Mouse (Mus musculus): ENCODE results near the gene Usp54. TPM values are rescaled to one million over a fixed set of nuclear protein-coding genes. Genes with fewer than 3 reads are reported as not detected.
A peak's percentile ranks its signal among the peaks of the same experiment; 100 is the strongest.
"Not testable (repeated sequence)": the region's sequence is repeated elsewhere in the genome, so short reads cannot be mapped to it uniquely, and the experiment has no call there.

Gene Usp54
- polyA plus RNA-seq, 1 experiment = 17.6 TPM

GRCm38 (mm10) chr14:20639918-20640619 lies 794 bp downstream of the Usp54 start:
- DNase-seq = no peak
- 5% methylated on average over 16 of the region's 16 CpGs for WGBS
- TF ChIP-seq POLR2A (IDR thresholded peaks at IDR 0.05; ENCODE audit: borderline replicate concordance, extremely low read depth, low read depth, low read length) = no peak
- TF ChIP-seq CTCF (IDR thresholded peaks at IDR 0.05; ENCODE audit: insufficient read depth, low read length) = no peak
- Histone ChIP-seq H3K4me3 (replicated peaks; ENCODE audit: extremely low read depth, low read depth, low read length) (peak overlapping the region; percentile 95), H3K4me1 (ENCODE audit: control insufficient read depth, insufficient read depth, low read length) (peaks cover 7% of the 10 kb centered on the region)

GRCm38 (mm10) chr14:20638702-20639101 lies 2.2 kb downstream of the Usp54 start:
- no peak for DNase-seq
- Histone ChIP-seq H3K4me3 (replicated peaks; ENCODE audit: extremely low read depth, low read depth, low read length) (no peak overlapping the region), H3K4me1 (ENCODE audit: control insufficient read depth, insufficient read depth, low read length) (peaks cover 7% of the 10 kb centered on the region)
- 86% methylated on average over 6 of the region's 6 CpGs for WGBS
- TF ChIP-seq CTCF (IDR thresholded peaks at IDR 0.05; ENCODE audit: insufficient read depth, low read length) (no peak), POLR2A (IDR thresholded peaks at IDR 0.05; ENCODE audit: borderline replicate concordance, extremely low read depth, low read depth, low read length) (no peak)

GRCm38 (mm10) chr14:20637818-20638574 lies 2.9 kb downstream of the Usp54 start:
- WGBS = 49% methylated on average over 2 of the region's 2 CpGs
- DNase-seq = no peak
- TF ChIP-seq CTCF (IDR thresholded peaks at IDR 0.05; ENCODE audit: insufficient read depth, low read length) (no peak), POLR2A (IDR thresholded peaks at IDR 0.05; ENCODE audit: borderline replicate concordance, extremely low read depth, low read depth, low read length) (no peak)

GRCm38 (mm10) chr14:20636968-20637367 lies 3.9 kb downstream of the Usp54 start:
- H3K4me1 ChIP-seq (ENCODE audit: control insufficient read depth, insufficient read depth, low read length); H3K4me3 ChIP-seq (replicated peaks; ENCODE audit: extremely low read depth, low read depth, low read length); DNase-seq: not testable (repeated sequence)
- 93% methylated on average over 3 of the region's 3 CpGs for WGBS

More at GRCm38 (mm10) chr14:20637818-20638574, 2.9 kb downstream of the Usp54 start:
- H3K4me1 ChIP-seq (ENCODE audit: control insufficient read depth, insufficient read depth, low read length) = peaks cover 7% of the 10 kb centered on the region
- H3K4me3 ChIP-seq (replicated peaks; ENCODE audit: extremely low read depth, low read depth, low read length) = no peak overlapping the region

GRCm38 (mm10) chr14:20635546-20635945 lies 5.3 kb downstream of the Usp54 start:
- WGBS = 58% methylated on average over 2 of the region's 2 CpGs
- no peak for TF ChIP-seq POLR2A (IDR thresholded peaks at IDR 0.05; ENCODE audit: borderline replicate concordance, extremely low read depth, low read depth, low read length)
- no peak for TF ChIP-seq CTCF (IDR thresholded peaks at IDR 0.05; ENCODE audit: insufficient read depth, low read length)
- no peak for DNase-seq
- Histone ChIP-seq H3K4me1 (ENCODE audit: control insufficient read depth, insufficient read depth, low read length) (peaks cover 2% of the 10 kb centered on the region; the same call in 1 of the 2 replicates), H3K4me3 (replicated peaks; ENCODE audit: extremely low read depth, low read depth, low read length) (no peak overlapping the region)

- TF ChIP-seq CTCF (IDR thresholded peaks at IDR 0.05; ENCODE audit: insufficient read depth, low read length) = no peak
- TF ChIP-seq POLR2A (IDR thresholded peaks at IDR 0.05; ENCODE audit: borderline replicate concordance, extremely low read depth, low read depth, low read length) = no peak
- WGBS = 30% methylated on average over 4 of the region's 4 CpGs
- DNase-seq = peak; percentile 36
Measured at GRCm38 (mm10) chr14:20631253-20631652, 9.6 kb downstream of the Usp54 start.

GRCm38 (mm10) chr14:20626971-20627370 lies 13.9 kb downstream of the Usp54 start:
- no peak for TF ChIP-seq POLR2A (IDR thresholded peaks at IDR 0.05; ENCODE audit: borderline replicate concordance, extremely low read depth, low read depth, low read length)
- no peak for TF ChIP-seq CTCF (IDR thresholded peaks at IDR 0.05; ENCODE audit: insufficient read depth, low read length)
- 89% methylated on average over 3 of the region's 3 CpGs for WGBS
- H3K4me1 ChIP-seq (ENCODE audit: control insufficient read depth, insufficient read depth, low read length) = no peaks in the 10 kb centered on the region
- H3K4me3 ChIP-seq (replicated peaks; ENCODE audit: extremely low read depth, low read depth, low read length) = no peak overlapping the region
- no peak for DNase-seq

More at GRCm38 (mm10) chr14:20631253-20631652, 9.6 kb downstream of the Usp54 start:
- no peaks in the 10 kb centered on the region for H3K4me1 ChIP-seq (ENCODE audit: control insufficient read depth, insufficient read depth, low read length)
- H3K4me3 ChIP-seq (replicated peaks; ENCODE audit: extremely low read depth, low read depth, low read length) = no peak overlapping the region

GRCm38 (mm10) chr14:20626447-20626846 lies 14.4 kb downstream of the Usp54 start:
- no peak for TF ChIP-seq POLR2A (IDR thresholded peaks at IDR 0.05; ENCODE audit: borderline replicate concordance, extremely low read depth, low read depth, low read length)
- no peak for TF ChIP-seq CTCF (IDR thresholded peaks at IDR 0.05; ENCODE audit: insufficient read depth, low read length)
- WGBS = 68% methylated on average over 2 of the region's 2 CpGs
- no peak for DNase-seq
- no peak overlapping the region for H3K4me3 ChIP-seq (replicated peaks; ENCODE audit: extremely low read depth, low read depth, low read length)
- no peaks in the 10 kb centered on the region for H3K4me1 ChIP-seq (ENCODE audit: control insufficient read depth, insufficient read depth, low read length)

- Histone ChIP-seq H3K4me1 (ENCODE audit: control insufficient read depth, insufficient read depth, low read length) (no peaks in the 10 kb centered on the region), H3K4me3 (replicated peaks; ENCODE audit: extremely low read depth, low read depth, low read length) (no peak overlapping the region)
- DNase-seq = no peak
- 90% methylated on average over 3 of the region's 3 CpGs for WGBS
- no peak for TF ChIP-seq CTCF (IDR thresholded peaks at IDR 0.05; ENCODE audit: insufficient read depth, low read length)
- no peak for TF ChIP-seq POLR2A (IDR thresholded peaks at IDR 0.05; ENCODE audit: borderline replicate concordance, extremely low read depth, low read depth, low read length)
Measured at GRCm38 (mm10) chr14:20622907-20623306, 18.0 kb downstream of the Usp54 start.

- Histone ChIP-seq H3K4me3 (replicated peaks; ENCODE audit: extremely low read depth, low read depth, low read length) (no peak overlapping the region), H3K4me1 (ENCODE audit: control insufficient read depth, insufficient read depth, low read length) (no peaks in the 10 kb centered on the region)
- WGBS = 74% methylated on average over 2 of the region's 2 CpGs
- TF ChIP-seq CTCF (IDR thresholded peaks at IDR 0.05; ENCODE audit: insufficient read depth, low read length) = no peak
- no peak for TF ChIP-seq POLR2A (IDR thresholded peaks at IDR 0.05; ENCODE audit: borderline replicate concordance, extremely low read depth, low read depth, low read length)
- no peak for DNase-seq
Measured at GRCm38 (mm10) chr14:20622412-20622811, 18.5 kb downstream of the Usp54 start.
